Mouse (Mus musculus): ENCODE measurements at regions not wholly inside any gene's neighbourhood (a gene's known extent, or its start where the extent isn't known, plus 50 kb on each side); places are given as distances from the start of the nearest gene placed in this dataset.

DNA sequence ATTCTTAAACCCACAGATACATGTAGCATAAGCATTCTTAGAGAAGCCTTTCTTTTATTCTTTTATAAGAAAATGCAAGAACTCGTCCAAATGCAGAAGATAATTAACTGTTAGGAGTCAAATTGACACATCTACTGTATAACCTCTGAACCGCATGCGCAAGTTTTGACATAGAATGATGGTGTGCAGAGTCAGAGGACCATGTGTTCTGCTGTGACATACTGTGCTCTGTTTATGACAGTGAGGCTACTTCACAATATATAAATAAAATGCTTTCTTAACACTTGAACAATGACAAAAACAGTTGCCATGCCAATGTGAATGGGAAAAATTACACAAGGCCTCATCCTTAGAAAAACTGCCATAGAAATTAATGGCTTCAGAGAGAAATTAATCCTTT lies 454.1 kb upstream of the Manea start:
- no peak for ATAC-seq (ENCODE audit: low FRiP score, low TSS enrichment)
- WGBS = 81% methylated on average over 3 of the region's 3 CpGs
- H3K4me1 ChIP-seq (ENCODE audit: control insufficient read depth, insufficient read depth, low read length) = no peaks in the 10 kb centered on the region

DNA sequence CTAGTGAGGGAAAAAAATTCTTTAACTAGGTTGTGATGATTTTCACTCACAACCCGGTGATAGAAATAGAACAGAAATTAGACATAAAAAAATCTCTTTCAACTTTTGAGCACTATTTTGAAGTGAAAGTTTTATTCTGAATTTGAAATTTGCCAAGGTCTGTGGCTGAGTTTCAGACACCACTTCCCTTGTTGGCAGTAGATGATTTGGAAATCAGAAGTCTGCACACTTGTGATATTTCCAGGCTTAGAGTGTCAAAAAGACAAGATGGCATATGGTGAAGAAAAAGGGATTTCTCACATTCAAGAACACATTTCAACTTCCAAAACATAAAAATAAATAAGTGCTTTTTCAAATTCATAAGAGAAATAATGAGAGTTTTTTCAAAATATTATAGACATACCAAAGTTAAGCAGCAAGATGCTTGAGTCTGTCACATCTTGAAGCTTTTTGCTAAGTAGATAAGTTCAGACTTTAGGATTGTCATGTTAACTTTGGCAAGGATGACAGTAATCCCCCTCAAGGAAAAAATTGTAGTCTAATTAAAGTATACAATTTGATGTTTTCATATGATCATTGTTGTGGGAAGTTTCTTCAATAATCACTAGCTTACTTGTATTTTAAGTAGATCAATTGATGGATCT lies 446.6 kb upstream of the Manea start:
- WGBS = 88% methylated on average over 1 of the region's 1 CpGs
- no peaks in the 10 kb centered on the region for H3K27me3 ChIP-seq (ENCODE audit: control insufficient read depth, insufficient read depth, low read length)

More for the DNA sequence above, 454.1 kb upstream of the Manea start:
- Histone ChIP-seq H3K9me3 (ENCODE audit: control insufficient read depth, low read length) (no peaks in the 10 kb centered on the region), H3K36me3 (ENCODE audit: control insufficient read depth, insufficient read depth, low read length) (no peaks in the 10 kb centered on the region), H3K27me3 (ENCODE audit: control insufficient read depth, insufficient read depth, low read length) (no peaks in the 10 kb centered on the region), H3K4me3 (ENCODE audit: low read length) (no peak overlapping the region), H3K9ac (ENCODE audit: low read depth, low read length) (no peak overlapping the region), H3K4me2 (replicated peaks; ENCODE audit: low read depth, low read length) (no peak overlapping the region), H3K27ac (ENCODE audit: low read depth, low read length) (no peak overlapping the region)

GRCm38 (mm10) chr4:26767896-26768295 lies 421.2 kb upstream of the Manea start:
- no peak for ATAC-seq (ENCODE audit: low FRiP score, low TSS enrichment)
- Histone ChIP-seq H3K27me3 (ENCODE audit: control insufficient read depth, insufficient read depth, low read length) (no peaks in the 10 kb centered on the region), H3K36me3 (ENCODE audit: control insufficient read depth, insufficient read depth, low read length) (no peaks in the 10 kb centered on the region), H3K9ac (ENCODE audit: low read depth, low read length) (no peak overlapping the region), H3K27ac (ENCODE audit: low read depth, low read length) (no peak overlapping the region), H3K9me3 (ENCODE audit: control insufficient read depth, low read length) (no peaks in the 10 kb centered on the region), H3K4me2 (replicated peaks; ENCODE audit: low read depth, low read length) (no peak overlapping the region), H3K4me1 (ENCODE audit: control insufficient read depth, insufficient read depth, low read length) (no peaks in the 10 kb centered on the region), H3K4me3 (ENCODE audit: low read length) (no peak overlapping the region)
- 82% methylated on average over 2 of the region's 2 CpGs for WGBS

More for the DNA sequence above, 446.6 kb upstream of the Manea start:
- ATAC-seq (ENCODE audit: low FRiP score, low TSS enrichment) = no peak
- no peak overlapping the region for H3K9ac ChIP-seq (ENCODE audit: low read depth, low read length)
- no peaks in the 10 kb centered on the region for H3K9me3 ChIP-seq (ENCODE audit: control insufficient read depth, low read length)
- H3K36me3 ChIP-seq (ENCODE audit: control insufficient read depth, insufficient read depth, low read length) = no peaks in the 10 kb centered on the region
- H3K27ac ChIP-seq (ENCODE audit: low read depth, low read length) = no peak overlapping the region
- no peak overlapping the region for H3K4me3 ChIP-seq (ENCODE audit: low read length)
- H3K4me2 ChIP-seq (replicated peaks; ENCODE audit: low read depth, low read length) = no peak overlapping the region
- no peaks in the 10 kb centered on the region for H3K4me1 ChIP-seq (ENCODE audit: control insufficient read depth, insufficient read depth, low read length)

- H3K27ac ChIP-seq (ENCODE audit: low read depth, low read length) = no peak overlapping the region
- H3K4me2 ChIP-seq (replicated peaks; ENCODE audit: low read depth, low read length) = no peak overlapping the region
- H3K36me3 ChIP-seq (ENCODE audit: control insufficient read depth, insufficient read depth, low read length) = no peaks in the 10 kb centered on the region
- no peak for ATAC-seq (ENCODE audit: low FRiP score, low TSS enrichment)
- whole genome bisulfite sequencing = 55% methylated on average over 16 of the region's 16 CpGs
- no peak overlapping the region for H3K4me3 ChIP-seq (ENCODE audit: low read length)
- no peaks in the 10 kb centered on the region for H3K27me3 ChIP-seq (ENCODE audit: control insufficient read depth, insufficient read depth, low read length)
- H3K4me1 ChIP-seq (ENCODE audit: control insufficient read depth, insufficient read depth, low read length) = no peaks in the 10 kb centered on the region
- no peaks in the 10 kb centered on the region for H3K9me3 ChIP-seq (ENCODE audit: control insufficient read depth, low read length)
- no peak overlapping the region for H3K9ac ChIP-seq (ENCODE audit: low read depth, low read length)
These were observed 419.8 kb upstream of the Manea start for GRCm38 (mm10) chr4:26766235-26767228.

DNA sequence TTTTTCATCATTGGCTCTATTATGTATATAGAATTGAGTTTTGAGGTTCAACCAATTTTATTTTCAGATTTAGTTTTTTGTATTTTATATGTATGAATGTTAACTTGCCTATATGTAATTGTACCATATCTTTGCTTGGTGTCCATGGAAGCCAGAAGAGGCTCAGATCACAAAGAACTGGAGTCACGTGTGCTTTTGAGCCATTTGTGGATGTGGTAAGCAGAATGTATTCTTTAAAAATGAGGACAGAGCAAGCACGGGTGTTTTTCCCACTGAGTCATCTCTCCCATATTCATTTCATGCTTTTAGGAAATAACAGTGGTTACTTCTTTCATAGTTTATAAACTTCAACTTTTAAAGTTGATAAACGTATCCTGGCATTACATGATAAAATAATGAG lies 394.1 kb upstream of the Manea start:
- Histone ChIP-seq H3K36me3 (ENCODE audit: control insufficient read depth, insufficient read depth, low read length) (no peaks in the 10 kb centered on the region), H3K4me3 (ENCODE audit: low read length) (no peak overlapping the region), H3K9me3 (ENCODE audit: control insufficient read depth, low read length) (no peaks in the 10 kb centered on the region), H3K27me3 (ENCODE audit: control insufficient read depth, insufficient read depth, low read length) (no peaks in the 10 kb centered on the region), H3K4me1 (ENCODE audit: control insufficient read depth, insufficient read depth, low read length) (no peaks in the 10 kb centered on the region), H3K27ac (ENCODE audit: low read depth, low read length) (no peak overlapping the region), H3K9ac (ENCODE audit: low read depth, low read length) (no peak overlapping the region), H3K4me2 (replicated peaks; ENCODE audit: low read depth, low read length) (no peak overlapping the region)
- ATAC-seq (ENCODE audit: low FRiP score, low TSS enrichment) = no peak
- 84% methylated on average over 3 of the region's 3 CpGs for WGBS

- no peak overlapping the region for H3K4me3 ChIP-seq (ENCODE audit: low read length)
- no peak for ATAC-seq (ENCODE audit: low FRiP score, low TSS enrichment)
- H3K36me3 ChIP-seq (ENCODE audit: control insufficient read depth, insufficient read depth, low read length) = no peaks in the 10 kb centered on the region
- H3K9ac ChIP-seq (ENCODE audit: low read depth, low read length) = no peak overlapping the region
- WGBS = 79% methylated on average over 3 of the region's 3 CpGs
- H3K27ac ChIP-seq (ENCODE audit: low read depth, low read length) = no peak overlapping the region
- no peaks in the 10 kb centered on the region for H3K4me1 ChIP-seq (ENCODE audit: control insufficient read depth, insufficient read depth, low read length)
- no peaks in the 10 kb centered on the region for H3K27me3 ChIP-seq (ENCODE audit: control insufficient read depth, insufficient read depth, low read length)
- H3K9me3 ChIP-seq (ENCODE audit: control insufficient read depth, low read length) = no peaks in the 10 kb centered on the region
- no peak overlapping the region for H3K4me2 ChIP-seq (replicated peaks; ENCODE audit: low read depth, low read length)
These were observed 389.7 kb upstream of the Manea start for GRCm38 (mm10) chr4:26736381-26736780.

DNA sequence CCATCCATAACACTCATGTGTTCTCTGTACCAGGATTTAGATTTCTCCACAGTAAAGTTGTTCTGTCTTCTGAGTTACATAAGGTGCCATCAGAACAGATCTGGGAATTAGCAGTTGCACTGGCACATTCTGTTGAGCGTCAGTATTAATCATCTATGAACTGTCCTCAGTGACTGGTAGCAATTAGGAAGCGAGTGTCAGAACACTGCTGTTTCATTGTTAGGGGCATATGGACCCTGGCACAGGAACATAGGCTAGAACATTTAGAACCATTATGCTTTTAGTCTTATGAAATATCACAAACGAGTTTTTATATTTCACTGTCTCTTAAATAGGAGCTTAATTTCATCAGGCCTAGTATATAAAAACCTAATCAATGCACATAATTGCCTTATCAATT lies 367.7 kb upstream of the Manea start:
- H3K4me2 ChIP-seq (replicated peaks; ENCODE audit: low read depth, low read length) = no peak overlapping the region
- no peaks in the 10 kb centered on the region for H3K27me3 ChIP-seq (ENCODE audit: control insufficient read depth, insufficient read depth, low read length)
- no peak overlapping the region for H3K27ac ChIP-seq (ENCODE audit: low read depth, low read length)
- H3K4me3 ChIP-seq (ENCODE audit: low read length) = no peak overlapping the region
- H3K9ac ChIP-seq (ENCODE audit: low read depth, low read length) = no peak overlapping the region
- WGBS = 83% methylated on average over 3 of the region's 3 CpGs
- H3K4me1 ChIP-seq (ENCODE audit: control insufficient read depth, insufficient read depth, low read length) = no peaks in the 10 kb centered on the region
- no peaks in the 10 kb centered on the region for H3K36me3 ChIP-seq (ENCODE audit: control insufficient read depth, insufficient read depth, low read length)
- no peak for ATAC-seq (ENCODE audit: low FRiP score, low TSS enrichment)
- no peaks in the 10 kb centered on the region for H3K9me3 ChIP-seq (ENCODE audit: control insufficient read depth, low read length)

DNA sequence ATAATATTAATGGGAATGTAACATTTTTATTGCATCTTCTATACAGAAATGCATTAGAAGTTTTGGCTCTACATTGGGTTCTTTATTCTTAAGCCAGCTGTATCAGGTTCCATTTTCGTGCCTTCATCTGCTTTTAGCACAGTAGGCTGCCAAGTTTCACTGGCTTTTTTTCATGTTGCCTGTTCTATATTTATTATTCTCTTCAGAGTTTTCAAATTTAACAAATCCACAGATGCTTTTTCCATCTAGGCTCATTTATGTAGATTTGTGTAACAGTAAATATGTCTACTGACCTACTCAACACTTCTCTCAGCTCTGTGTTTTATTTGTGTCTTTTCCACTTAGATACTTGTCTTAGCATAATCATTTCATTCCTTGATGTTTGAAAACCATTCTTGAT lies 363.3 kb upstream of the Manea start:
- WGBS = 72% methylated on average over 1 of the region's 1 CpGs
- no peak overlapping the region for H3K4me2 ChIP-seq (replicated peaks; ENCODE audit: low read depth, low read length)

DNA sequence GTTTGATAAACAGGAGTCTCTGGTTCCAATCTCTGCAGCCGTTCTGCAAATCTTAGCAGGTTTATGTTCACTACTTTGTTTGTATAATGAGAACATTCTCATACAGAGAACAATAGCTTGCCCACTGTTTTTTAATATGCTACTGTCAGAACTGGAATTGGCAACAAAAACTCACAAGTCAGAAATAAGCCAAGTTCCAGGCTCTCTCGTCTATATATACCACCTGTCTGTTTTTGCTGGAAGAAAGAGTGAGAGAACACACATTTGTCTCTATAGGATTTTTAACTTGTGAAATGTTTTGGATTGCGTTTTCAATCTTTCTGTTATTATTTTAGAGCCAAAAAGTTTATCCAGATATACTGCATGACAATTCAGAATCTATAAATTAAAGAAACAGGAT lies 349.3 kb upstream of the Manea start:
- no peaks in the 10 kb centered on the region for H3K9me3 ChIP-seq (ENCODE audit: control insufficient read depth, low read length)
- H3K27me3 ChIP-seq (ENCODE audit: control insufficient read depth, insufficient read depth, low read length) = no peaks in the 10 kb centered on the region
- H3K4me2 ChIP-seq (replicated peaks; ENCODE audit: low read depth, low read length) = no peak overlapping the region
- H3K36me3 ChIP-seq (ENCODE audit: control insufficient read depth, insufficient read depth, low read length) = no peaks in the 10 kb centered on the region
- ATAC-seq (ENCODE audit: low FRiP score, low TSS enrichment) = no peak
- no peak overlapping the region for H3K9ac ChIP-seq (ENCODE audit: low read depth, low read length)
- no peak overlapping the region for H3K27ac ChIP-seq (ENCODE audit: low read depth, low read length)
- 67% methylated on average over 3 of the region's 3 CpGs for WGBS
- H3K4me3 ChIP-seq (ENCODE audit: low read length) = no peak overlapping the region
- no peaks in the 10 kb centered on the region for H3K4me1 ChIP-seq (ENCODE audit: control insufficient read depth, insufficient read depth, low read length)

More for the DNA sequence above, 363.3 kb upstream of the Manea start:
- Histone ChIP-seq H3K9me3 (ENCODE audit: control insufficient read depth, low read length) (no peaks in the 10 kb centered on the region), H3K4me1 (ENCODE audit: control insufficient read depth, insufficient read depth, low read length) (no peaks in the 10 kb centered on the region), H3K27me3 (ENCODE audit: control insufficient read depth, insufficient read depth, low read length) (no peaks in the 10 kb centered on the region), H3K4me3 (ENCODE audit: low read length) (no peak overlapping the region), H3K27ac (ENCODE audit: low read depth, low read length) (no peak overlapping the region), H3K9ac (ENCODE audit: low read depth, low read length) (no peak overlapping the region), H3K36me3 (ENCODE audit: control insufficient read depth, insufficient read depth, low read length) (no peaks in the 10 kb centered on the region)
- no peak for ATAC-seq (ENCODE audit: low FRiP score, low TSS enrichment)

Data from kidney, embryonic 14.5 days (tissue).